19 mouse cellular contexts compared by ENCODE assay signal in genomic region chr16:90890683-90891082, GRCm38 (mm10).
"Had no signal": no experiment of that assay in that cellular context is flagged by ENCODE, and none has a peak within 500 bp of the region (broad histone marks: within the 10 kb centered on the region; RNA-seq: fewer than 3 reads in every experiment).

No protein-coding gene starts in this region.

- H3K4me2 ChIP-seq: liver, embryonic 15.5 days; lung, embryonic 15.5 days; midbrain, embryonic 11.5 days; midbrain, embryonic 13.5 days; neural tube, embryonic 12.5 days; stomach, embryonic 15.5 days had no signal

- H3K9me3 ChIP-seq: liver, embryonic 15.5 days; lung, embryonic 15.5 days; midbrain, embryonic 13.5 days; neural tube, embryonic 12.5 days; stomach, embryonic 15.5 days had no signal

- H3K4me3 ChIP-seq: liver, embryonic 15.5 days; lung, embryonic 15.5 days; megakaryocyte, embryonic 14.5 days; midbrain, embryonic 13.5 days; myocyte; neural tube, embryonic 12.5 days; stomach, embryonic 15.5 days had no signal

- H3K27ac ChIP-seq: liver, embryonic 15.5 days; lung, embryonic 15.5 days; macrophage; midbrain, embryonic 13.5 days; neural tube, embryonic 12.5 days; stomach, embryonic 15.5 days; stomach, postnatal 0 days had no signal

- DNase-seq: liver, postnatal 0 days; lung, adult 2 months; lung, postnatal 14 days; lung, postnatal 36 days; right cerebral cortex, postnatal 25 days; thymus, adult 18-20 months; thymus, postnatal 14 days; thymus, postnatal 36 days had no signal

- ATAC-seq: liver, postnatal 0 days; midbrain, embryonic 13.5 days; midbrain, embryonic 16.5 days had no signal

- H3K9ac ChIP-seq: liver, embryonic 15.5 days; liver, postnatal 0 days; lung, embryonic 15.5 days; midbrain, embryonic 13.5 days; neural tube, embryonic 12.5 days; stomach, embryonic 15.5 days had no signal

- H3K36me3 ChIP-seq: liver, embryonic 15.5 days; lung, embryonic 15.5 days; midbrain, embryonic 13.5 days; neural tube, embryonic 12.5 days; stomach, embryonic 15.5 days had no signal

- H3K4me1 ChIP-seq: liver, embryonic 15.5 days; neural tube, embryonic 12.5 days; stomach, embryonic 15.5 days had no signal

- H3K27me3 ChIP-seq: lung, embryonic 15.5 days; midbrain, embryonic 13.5 days; neural tube, embryonic 12.5 days; stomach, embryonic 15.5 days had no signal
